ENCODE assay signal across 21 mouse cellular contexts in genomic region chr17:14815304-14815703, GRCm38 (mm10).
"Had no signal": no experiment of that assay in that cellular context is flagged by ENCODE, and none has a peak within 500 bp of the region (broad histone marks: within the 10 kb centered on the region; RNA-seq: fewer than 3 reads in every experiment).

No protein-coding gene starts in this region.

- H3K4me3 ChIP-seq: midbrain, embryonic 10.5 days; midbrain, embryonic 12.5 days; myocyte; neural tube, embryonic 13.5 days; neural tube, embryonic 15.5 days; stomach, embryonic 15.5 days had no signal

- H3K9ac ChIP-seq: liver, embryonic 14.5 days; lung, embryonic 14.5 days; midbrain, embryonic 12.5 days; neural tube, embryonic 13.5 days; neural tube, embryonic 15.5 days; stomach, embryonic 15.5 days had no signal

- H3K4me2 ChIP-seq: lung, embryonic 14.5 days; midbrain, embryonic 12.5 days; neural tube, embryonic 13.5 days; neural tube, embryonic 15.5 days; stomach, embryonic 15.5 days had no signal

- H3K4me1 ChIP-seq: midbrain, embryonic 10.5 days; midbrain, embryonic 12.5 days; neural tube, embryonic 13.5 days; neural tube, embryonic 15.5 days; stomach, embryonic 15.5 days had no signal

- H3K36me3 ChIP-seq: midbrain, embryonic 10.5 days; midbrain, embryonic 12.5 days; neural tube, embryonic 13.5 days; neural tube, embryonic 15.5 days; stomach, embryonic 15.5 days had no signal

- H3K9me3 ChIP-seq: midbrain, embryonic 10.5 days; midbrain, embryonic 12.5 days; neural tube, embryonic 13.5 days; neural tube, embryonic 15.5 days; stomach, embryonic 15.5 days had no signal

- H3K27me3 ChIP-seq: midbrain, embryonic 12.5 days; neural tube, embryonic 13.5 days; neural tube, embryonic 15.5 days; stomach, embryonic 15.5 days had no signal

- ATAC-seq: midbrain, embryonic 16.5 days had no signal

- DNase-seq: lung, adult 18-20 months; lung, embryonic 14.5 days; lung, postnatal 14 days; lung, postnatal 36 days; midbrain, embryonic 14.5 days; retina, postnatal 1 day; right cerebral cortex, adult 18-20 months; right cerebral cortex, postnatal 25 days; thymus, adult 2 months; thymus, postnatal 25 days; thymus, postnatal 4 days had no signal

- H3K27ac ChIP-seq: liver, embryonic 14.5 days; macrophage; midbrain, embryonic 10.5 days; midbrain, embryonic 12.5 days; neural tube, embryonic 13.5 days; neural tube, embryonic 15.5 days; stomach, embryonic 15.5 days; stomach, postnatal 0 days had no signal
